Mouse (Mus musculus) lung, adult 2 months (tissue): ENCODE data around the gene Inpp5e.

Experiments
- CTCF ChIP-seq: fragments of 200-500 bp; IDR thresholded peaks from 2 replicates; pipeline ENCODE4 v1.5.1; 2011; ENCODE audit warnings: mild to moderate bottlenecking, low read length, control low read depth; ENCODE audit not compliant: insufficient read depth
- POLR2A ChIP-seq: fragments of 200-500 bp; IDR thresholded peaks from 2 replicates; pipeline ENCODE4 v1.6.1; 2011; ENCODE audit warnings: low read depth, mild to moderate bottlenecking, control low read depth, low read length, borderline replicate concordance; ENCODE audit errors: extremely low read depth

DNA sequence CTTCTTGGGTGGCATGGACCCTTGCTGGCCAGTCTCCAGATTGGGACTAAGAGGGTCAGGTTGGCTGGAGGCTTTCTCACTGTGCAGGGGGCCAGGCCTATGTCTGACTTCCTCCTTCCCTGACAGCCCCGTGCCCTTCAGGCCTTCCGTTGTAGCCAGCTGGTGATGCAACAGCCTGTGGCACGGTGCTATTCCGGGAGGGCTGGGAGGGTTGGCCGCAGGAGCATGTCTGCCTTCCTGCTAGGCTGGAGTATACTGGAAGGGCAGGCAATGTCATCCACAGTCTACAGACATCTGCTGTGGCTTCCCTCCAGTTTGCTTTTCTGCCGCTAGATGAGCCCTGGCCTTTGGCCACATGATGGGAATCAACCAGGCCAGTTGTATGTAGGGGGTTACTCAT is 49.0 kb downstream of the Inpp5e start:
- TF ChIP-seq CTCF (no peak), POLR2A (no peak)
